Mouse (Mus musculus) spleen, adult 2 months (tissue): ENCODE results near the gene Arg1. TPM values are rescaled to one million over a fixed set of nuclear protein-coding genes. Genes with fewer than 3 reads are reported as not detected.
A peak's percentile ranks its signal among the peaks of the same experiment; 100 is the strongest.

Experiments
- DNase-seq, 2 experiments: peaks; one replicate each; pipeline versions ENCODE4 v3.0.0 to v3.0.0-alpha.2; 2012 to 2021; ENCODE audit warnings: low spot score in 2 of 2, low read depth in 1 of 2
- H3K27ac ChIP-seq: fragments of 200-500 bp; 2 replicates; pipeline ENCODE4 v1.5.1; 2012; ENCODE audit warnings: low read length, inconsistent platforms; ENCODE audit not compliant: insufficient read depth
- H3K27me3 ChIP-seq: fragments of 200-500 bp; 2 replicates; pipeline ENCODE4 v1.6.1; 2012; ENCODE audit warnings: mild to moderate bottlenecking, moderate library complexity, low read length, inconsistent platforms; ENCODE audit not compliant: control insufficient read depth, insufficient read depth
- H3K36me3 ChIP-seq: fragments of 200-500 bp; 2 replicates; pipeline ENCODE4 v1.6.1; 2012; ENCODE audit warnings: mild to moderate bottlenecking, low read length, inconsistent platforms; ENCODE audit not compliant: control insufficient read depth, insufficient read depth
- H3K4me1 ChIP-seq: fragments of 200-500 bp; 2 replicates; pipeline ENCODE4 v1.6.1; 2011; ENCODE audit warnings: inconsistent platforms; ENCODE audit not compliant: control insufficient read depth, insufficient read depth, insufficient read length
- H3K4me3 ChIP-seq: fragments of 200-500 bp; 2 replicates; pipeline ENCODE4 v1.5.1; 2011; ENCODE audit warnings: mild to moderate bottlenecking, inconsistent platforms; ENCODE audit not compliant: insufficient read depth, insufficient read length; ENCODE audit errors: extremely low read depth
- CTCF ChIP-seq: fragments of 200-500 bp; IDR thresholded peaks from 2 replicates; pipeline ENCODE4 v1.5.1; 2011; ENCODE audit warnings: mild to moderate bottlenecking, inconsistent platforms; ENCODE audit not compliant: insufficient read depth, insufficient read length, insufficient replicate concordance; ENCODE audit errors: extremely low read depth
- POLR2A ChIP-seq: fragments of 200-500 bp; IDR thresholded peaks from 2 replicates; pipeline ENCODE4 v1.6.1; 2011; ENCODE audit warnings: low read depth, low read length, inconsistent platforms
- WGBS: fragments of 180-500 bp; shearing (Covaris S2); methylation state at CpG from one replicate; pipeline ENCODE4 v1.1.7; 2018; 5-methylcytosine and 5-hydroxymethylcytosine counted together
- polyA plus RNA-seq: library from polyadenylated mRNA; depleted of rRNA; stranded (reverse); fragments of >200 nt; gene quantifications from 2 replicates; pipeline ENCODE4 v1.2.3, GENCODE M21; 2012

The Arg1 gene
- polyA plus RNA-seq, 1 experiment = not detected

DNA sequence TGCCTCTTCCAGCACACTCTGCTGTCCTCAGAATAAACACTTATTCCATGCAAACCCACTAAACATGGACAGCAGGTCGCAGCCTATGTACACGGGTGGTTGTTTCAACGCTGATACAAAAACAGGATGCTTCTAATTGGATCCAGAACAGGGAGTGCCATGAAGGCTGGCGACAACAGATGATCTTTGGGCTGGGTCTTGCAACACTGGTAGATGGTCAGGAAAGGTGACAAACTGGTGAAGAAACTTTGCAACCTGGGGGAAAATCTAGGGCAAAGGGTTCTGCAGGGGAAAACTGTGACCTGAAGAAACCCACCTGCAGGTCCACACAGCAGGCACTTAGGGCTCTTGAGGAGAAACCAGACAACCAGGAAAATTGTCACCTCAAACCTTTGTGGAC is 4.3 kb downstream of the Arg1 start:
- peaks cover 3% of the 10 kb centered on the region; the same call in 1 of the 2 replicates for H3K4me1 ChIP-seq
- H3K4me3 ChIP-seq = no peak overlapping the region
- 92% methylated on average over 4 of the region's 4 CpGs for WGBS
- TF ChIP-seq CTCF = no peak
- TF ChIP-seq POLR2A = no peak
- no peak overlapping the region for H3K27ac ChIP-seq
- DNase-seq = no peak
- no peaks in the 10 kb centered on the region; the same call in 1 of the 2 replicates for H3K36me3 ChIP-seq
- no peaks in the 10 kb centered on the region for H3K27me3 ChIP-seq

DNA sequence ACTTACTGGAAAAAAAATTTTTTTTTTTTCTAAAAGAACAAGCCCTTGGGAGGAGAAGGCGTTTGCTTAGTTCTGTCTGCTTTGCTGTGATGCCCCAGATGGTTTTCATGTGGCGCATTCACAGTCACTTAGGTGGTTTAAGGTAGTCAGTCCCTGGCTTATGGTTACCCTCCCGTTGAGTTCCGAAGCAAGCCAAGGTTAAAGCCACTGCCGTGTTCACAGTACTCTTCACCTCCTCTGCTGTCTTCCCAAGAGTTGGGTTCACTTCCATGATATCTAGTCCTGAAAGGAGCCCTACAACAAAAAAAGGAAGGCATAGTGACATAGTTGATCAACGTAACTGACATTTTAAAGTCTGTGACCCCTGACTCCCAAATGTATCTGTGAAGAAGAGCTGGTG is 11.8 kb downstream of the Arg1 start:
- Histone ChIP-seq H3K27ac (no peak overlapping the region), H3K27me3 (no peaks in the 10 kb centered on the region), H3K4me1 (no peaks in the 10 kb centered on the region; the same call in 1 of the 2 replicates), H3K4me3 (no peak overlapping the region), H3K36me3 (peaks cover 24% of the 10 kb centered on the region)
- TF ChIP-seq POLR2A (no peak), CTCF (no peak)
- 96% methylated on average over 6 of the region's 6 CpGs for WGBS
- no peak for DNase-seq

DNA sequence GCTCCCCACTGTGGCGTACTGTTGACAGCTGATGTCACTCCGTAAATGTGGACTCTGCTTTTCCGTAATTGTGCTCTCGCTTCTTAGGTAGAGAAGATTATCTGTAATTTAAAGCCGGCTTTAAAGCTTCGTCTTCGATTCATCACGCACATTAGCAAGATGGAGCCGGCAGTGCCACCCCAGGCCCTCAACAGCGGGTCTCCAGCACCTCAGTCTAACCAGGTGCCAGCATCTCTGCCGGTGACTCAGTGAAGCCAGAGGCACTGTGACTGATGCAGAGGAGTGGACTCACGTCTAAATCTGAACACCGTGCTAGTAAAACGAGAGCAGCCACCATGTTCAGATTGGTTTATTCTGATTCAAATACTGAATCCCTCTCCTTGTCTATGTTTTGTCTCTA is 14.7 kb downstream of the Arg1 start:
- TF ChIP-seq CTCF (no peak), POLR2A (no peak)
- Histone ChIP-seq H3K27ac (no peak overlapping the region), H3K4me3 (no peak overlapping the region), H3K27me3 (no peaks in the 10 kb centered on the region), H3K4me1 (no peaks in the 10 kb centered on the region; the same call in 1 of the 2 replicates), H3K36me3 (peaks cover 45% of the 10 kb centered on the region)
- no peak for DNase-seq
- WGBS = 97% methylated on average over 14 of the region's 14 CpGs

DNA sequence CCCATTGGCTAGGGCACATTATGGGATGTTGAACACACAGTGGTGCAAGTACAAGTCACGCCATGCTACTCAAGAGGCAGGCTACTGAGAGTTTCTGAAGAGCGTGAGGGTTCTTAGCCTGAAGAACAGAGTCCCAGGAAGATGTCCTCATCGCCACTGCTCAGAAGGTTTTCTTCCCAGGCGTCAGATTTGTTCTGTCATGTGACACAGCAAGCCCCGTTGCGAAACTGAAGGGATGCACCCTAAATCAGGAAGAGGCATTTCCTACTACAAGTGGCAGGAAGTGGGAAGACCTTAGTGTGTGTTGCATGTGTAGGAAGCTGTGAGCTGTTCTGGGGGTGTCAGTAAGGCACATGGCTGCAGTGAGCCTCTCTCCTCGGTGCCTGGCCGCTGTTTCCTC is 16.1 kb downstream of the Arg1 start:
- no peak for DNase-seq
- WGBS = 73% methylated on average over 8 of the region's 8 CpGs
- no peaks in the 10 kb centered on the region; the same call in 1 of the 2 replicates for H3K4me1 ChIP-seq
- peaks cover 50% of the 10 kb centered on the region for H3K36me3 ChIP-seq
- H3K4me3 ChIP-seq = no peak overlapping the region
- TF ChIP-seq POLR2A (no peak), CTCF (no peak)
- H3K27me3 ChIP-seq = no peaks in the 10 kb centered on the region
- H3K27ac ChIP-seq = no peak overlapping the region

DNA sequence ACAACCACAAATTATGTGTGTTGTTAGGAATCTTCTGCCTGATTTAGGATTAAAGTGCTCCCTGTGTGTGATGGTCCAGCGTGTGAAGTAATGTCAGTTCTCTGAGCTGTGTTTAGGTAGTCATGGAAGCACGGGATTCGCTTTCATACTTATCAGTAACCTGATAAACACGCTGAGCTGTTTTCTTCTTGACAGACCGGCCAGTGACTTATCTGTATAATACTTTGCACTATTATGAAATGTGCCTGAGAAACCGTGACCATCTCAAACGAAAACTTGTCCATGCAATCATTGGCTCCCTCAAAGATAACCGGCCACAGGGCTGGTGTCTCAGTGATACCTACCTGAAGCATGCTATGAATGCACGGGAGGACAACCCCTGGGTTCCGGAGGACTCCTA is 21.7 kb downstream of the Arg1 start:
- 88% methylated on average over 10 of the region's 10 CpGs for WGBS
- TF ChIP-seq POLR2A (no peak), CTCF (no peak)
- H3K4me1 ChIP-seq = no peaks in the 10 kb centered on the region
- H3K4me3 ChIP-seq = no peak overlapping the region
- DNase-seq = no peak
- H3K36me3 ChIP-seq = peaks cover 59% of the 10 kb centered on the region
- no peaks in the 10 kb centered on the region for H3K27me3 ChIP-seq
- no peak overlapping the region for H3K27ac ChIP-seq

DNA sequence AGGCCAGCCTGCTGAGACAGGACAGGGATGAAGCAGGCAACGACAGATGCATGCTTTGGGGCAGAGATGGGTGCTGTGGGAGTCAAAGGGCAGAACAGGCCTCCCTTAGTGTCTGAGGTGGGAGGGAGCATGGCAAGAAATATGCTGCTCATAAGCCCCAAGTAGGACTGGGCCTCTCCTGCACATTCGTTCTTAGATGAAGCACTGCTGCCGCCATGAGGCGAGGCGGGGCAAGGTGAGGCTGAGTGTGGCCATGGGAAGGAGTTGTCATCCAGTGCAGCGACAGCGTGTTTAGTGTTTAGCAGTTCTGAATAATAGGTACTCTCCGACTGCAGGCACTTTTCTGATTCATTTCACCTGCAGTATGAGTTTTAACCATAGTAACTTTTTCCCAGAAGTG is 31.4 kb downstream of the Arg1 start:
- peaks cover 44% of the 10 kb centered on the region for H3K36me3 ChIP-seq
- H3K27me3 ChIP-seq = no peaks in the 10 kb centered on the region
- DNase-seq = peak in 1 of 2 experiments; percentile 18
- H3K4me3 ChIP-seq = no peak overlapping the region
- WGBS = 89% methylated on average over 8 of the region's 8 CpGs
- no peaks in the 10 kb centered on the region for H3K4me1 ChIP-seq
- no peak overlapping the region for H3K27ac ChIP-seq
- TF ChIP-seq POLR2A (no peak), CTCF (no peak)

DNA sequence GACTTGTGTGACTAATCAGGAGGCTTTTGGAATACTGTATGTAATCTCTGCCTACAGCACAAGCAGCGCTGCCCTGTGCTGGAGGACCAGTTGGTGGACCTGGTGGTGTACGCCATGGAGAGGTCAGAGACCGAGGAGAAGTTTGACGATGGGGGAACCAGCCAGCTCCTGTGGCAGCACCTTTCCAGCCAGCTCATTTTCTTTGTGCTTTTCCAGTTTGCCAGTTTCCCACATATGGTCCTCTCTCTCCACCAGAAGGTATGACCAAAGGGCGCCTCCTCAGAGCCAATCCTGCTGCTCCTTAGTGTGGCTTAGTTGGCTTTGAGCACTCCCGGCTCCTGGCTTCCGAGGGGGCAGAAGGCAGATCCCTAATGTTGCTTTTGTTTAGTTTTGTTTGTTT is 38.9 kb downstream of the Arg1 start:
- Histone ChIP-seq H3K36me3 (peaks cover 18% of the 10 kb centered on the region), H3K4me1 (no peaks in the 10 kb centered on the region), H3K4me3 (no peak overlapping the region), H3K27me3 (no peaks in the 10 kb centered on the region), H3K27ac (no peak overlapping the region)
- no peak for DNase-seq
- TF ChIP-seq CTCF (no peak), POLR2A (no peak)
- 96% methylated on average over 7 of the region's 7 CpGs for WGBS
